Mouse (Mus musculus): ENCODE measurements around the gene Nebl. TPM values are rescaled to one million over a fixed set of nuclear protein-coding genes. Genes with fewer than 3 reads are reported as not detected.

Gene Nebl
- polyA plus RNA-seq, 1 experiment: 1.3 TPM

DNA sequence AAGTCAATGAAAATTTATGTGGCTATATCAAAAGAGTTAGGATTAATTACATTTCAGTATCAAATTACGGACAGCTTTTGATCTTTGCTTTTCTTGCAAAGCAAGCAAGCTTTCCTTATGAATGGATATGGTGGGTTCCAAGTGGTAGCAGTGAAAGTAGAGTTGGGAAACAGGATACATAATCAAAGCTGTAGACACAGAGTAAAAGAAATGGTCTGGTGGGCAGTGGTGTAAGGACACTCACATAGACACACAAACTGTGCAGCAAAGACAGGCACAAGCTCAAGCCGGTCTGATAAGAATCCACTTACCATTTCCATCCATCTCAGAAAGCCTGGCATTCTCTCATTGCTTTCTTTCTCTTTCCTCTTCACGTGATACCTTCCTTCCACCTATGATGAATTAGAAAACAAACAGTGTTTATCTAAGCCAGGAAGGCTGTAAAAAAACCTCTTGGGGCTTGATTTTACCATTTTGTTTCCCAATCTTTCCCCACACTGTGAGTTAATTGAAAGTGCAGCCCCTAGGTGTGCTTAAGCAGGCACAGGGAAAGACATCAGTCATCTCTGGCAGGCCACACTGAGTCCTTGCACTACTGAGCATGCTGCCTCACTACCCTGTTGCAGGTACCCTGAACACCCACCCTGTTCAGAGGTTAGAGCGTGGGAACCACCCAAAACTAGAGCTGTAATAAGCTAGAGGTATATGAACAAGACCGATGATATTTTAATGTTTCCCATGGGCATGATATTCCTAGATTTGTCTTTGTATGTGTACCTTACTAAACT is 205.3 kb downstream of the Nebl start:
- Histone ChIP-seq H3K4me3 (ENCODE audit: insufficient read depth, low read depth, low read length) (no peak overlapping the region), H3K4me1 (ENCODE audit: control insufficient read depth, insufficient read depth, insufficient read length, low read length) (no peaks in the 10 kb centered on the region), H3K27ac (replicated peaks; ENCODE audit: low read depth, low read length) (no peak overlapping the region)

DNA sequence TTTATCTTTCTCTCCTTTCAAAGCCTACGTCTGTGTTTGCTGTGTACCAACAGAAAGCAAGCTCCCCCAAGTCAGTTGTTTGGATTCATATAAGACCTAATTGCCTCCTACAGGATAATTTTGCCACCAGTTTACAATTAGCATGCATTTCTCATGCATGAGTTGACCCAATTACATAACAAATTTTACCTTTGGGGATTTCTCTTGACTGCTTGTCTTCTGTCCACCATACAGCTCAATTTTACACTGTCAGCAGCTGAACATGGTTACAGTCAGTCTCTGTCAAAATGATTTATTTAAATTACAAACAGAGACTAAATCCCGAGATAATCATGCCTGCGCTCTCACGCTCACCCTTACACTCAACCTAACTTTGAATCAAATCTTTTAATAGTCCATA is 206.1 kb downstream of the Nebl start:
- Histone ChIP-seq H3K4me1 (ENCODE audit: control insufficient read depth, insufficient read depth, insufficient read length, low read length) (no peaks in the 10 kb centered on the region), H3K4me3 (ENCODE audit: insufficient read depth, low read depth, low read length) (no peak overlapping the region), H3K27ac (replicated peaks; ENCODE audit: low read depth, low read length) (no peak overlapping the region)

DNA sequence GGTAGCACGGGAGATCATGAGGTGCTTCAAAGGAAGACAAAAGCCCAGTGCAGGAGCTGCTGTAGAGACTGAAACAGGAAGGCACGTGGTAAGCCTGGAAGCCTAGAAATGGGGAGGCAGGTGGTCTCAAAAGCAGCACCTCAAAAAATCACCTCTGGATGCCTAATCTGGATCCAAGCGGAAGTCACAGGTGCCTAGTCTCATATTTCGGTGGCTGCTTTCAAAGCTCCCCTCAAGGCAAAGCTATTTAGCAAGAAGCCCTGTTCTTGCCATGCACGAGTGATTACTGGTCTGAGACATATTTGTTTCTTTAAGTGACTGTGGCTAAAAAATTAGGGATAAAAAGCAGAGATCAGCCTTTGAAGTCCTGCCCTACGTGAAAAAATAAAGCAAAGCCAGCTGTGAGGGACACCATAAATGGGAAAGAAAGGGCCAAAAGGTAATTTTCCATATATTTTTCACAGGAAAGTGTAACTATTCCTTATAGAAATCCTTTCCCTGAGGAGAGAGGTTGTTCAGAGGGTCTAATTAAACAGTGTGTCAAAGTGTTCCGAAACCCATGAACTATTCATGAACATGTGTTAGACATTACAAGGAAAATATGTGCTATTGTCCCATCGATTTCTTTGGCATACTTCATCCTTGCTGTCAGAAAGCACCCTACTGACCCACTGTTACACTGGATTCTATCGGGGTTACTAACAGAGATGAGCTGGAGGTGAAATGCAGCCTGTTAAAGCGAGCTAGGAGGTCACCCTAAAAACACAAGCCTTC is 206.9 kb downstream of the Nebl start:
- no peaks in the 10 kb centered on the region for H3K4me1 ChIP-seq (ENCODE audit: control insufficient read depth, insufficient read depth, insufficient read length, low read length)
- no peak overlapping the region for H3K4me3 ChIP-seq (ENCODE audit: insufficient read depth, low read depth, low read length)
- H3K27ac ChIP-seq (replicated peaks; ENCODE audit: low read depth, low read length): no peak overlapping the region

DNA sequence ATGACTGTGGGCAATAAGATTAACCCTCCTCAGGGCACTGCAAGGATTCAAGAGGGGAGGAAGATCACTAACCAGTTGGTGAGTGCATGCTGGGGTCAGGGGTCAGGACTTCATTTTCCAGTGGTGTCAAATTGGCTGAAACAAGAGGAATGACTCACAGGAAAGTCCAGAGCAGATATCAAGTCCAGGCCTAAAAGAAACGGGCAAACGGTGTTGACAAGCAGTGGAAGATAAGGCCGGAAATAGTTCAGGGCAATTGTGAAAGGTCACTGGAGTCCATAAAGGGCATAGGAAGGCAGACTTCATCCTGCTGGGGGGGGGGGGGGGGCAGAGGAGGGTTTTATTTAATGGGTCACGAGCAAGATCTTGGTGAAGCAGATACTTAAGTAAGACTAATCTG is 207.5 kb downstream of the Nebl start:
- no peak overlapping the region for H3K27ac ChIP-seq (replicated peaks; ENCODE audit: low read depth, low read length)
- H3K4me1 ChIP-seq (ENCODE audit: control insufficient read depth, insufficient read depth, insufficient read length, low read length): no peaks in the 10 kb centered on the region
- H3K4me3 ChIP-seq (ENCODE audit: insufficient read depth, low read depth, low read length): no peak overlapping the region

DNA sequence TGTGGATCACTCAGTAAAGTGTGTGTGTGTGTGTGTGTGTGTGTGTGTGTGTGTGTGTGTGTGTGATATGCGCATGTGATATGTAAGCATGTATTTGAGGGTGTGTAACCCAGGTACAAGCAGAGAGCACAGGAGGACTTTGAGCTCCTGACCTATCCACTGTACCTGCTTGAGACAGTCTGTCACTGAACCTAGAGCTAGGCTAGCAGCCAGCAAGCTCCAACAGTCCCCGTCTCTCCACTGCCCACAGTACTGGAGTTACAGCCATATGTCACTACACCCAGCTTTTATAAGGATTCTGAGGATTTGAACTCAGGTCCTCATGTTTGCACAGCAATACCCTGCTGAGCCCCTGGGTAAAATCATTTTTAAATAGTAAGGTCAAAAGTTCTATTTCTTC is 215.6 kb downstream of the Nebl start:
- no peak overlapping the region for H3K4me3 ChIP-seq (ENCODE audit: insufficient read depth, low read depth, low read length)
- H3K27ac ChIP-seq (replicated peaks; ENCODE audit: low read depth, low read length): no peak overlapping the region
- H3K4me1 ChIP-seq (ENCODE audit: control insufficient read depth, insufficient read depth, insufficient read length, low read length): no peaks in the 10 kb centered on the region

DNA sequence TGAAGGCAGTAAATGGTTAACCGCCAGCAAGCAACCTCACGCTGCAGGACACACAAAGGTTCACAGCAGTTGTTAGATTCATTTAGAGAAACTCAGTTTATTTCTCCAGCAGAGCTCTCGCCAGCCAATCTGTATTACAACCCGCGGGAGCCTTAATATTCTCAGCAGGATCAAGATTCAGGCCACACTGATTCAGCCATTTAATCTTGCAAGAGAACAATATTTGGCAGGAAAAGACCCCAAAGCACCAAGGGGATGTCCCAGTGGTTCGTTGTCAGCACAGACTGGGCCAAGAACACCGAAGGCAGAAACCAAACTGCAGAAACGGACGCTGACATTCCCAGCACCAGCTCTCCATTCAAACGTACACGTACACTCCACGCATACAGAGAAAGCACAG is 216.5 kb downstream of the Nebl start:
- H3K4me3 ChIP-seq (ENCODE audit: insufficient read depth, low read depth, low read length): no peak overlapping the region
- H3K4me1 ChIP-seq (ENCODE audit: control insufficient read depth, insufficient read depth, insufficient read length, low read length): no peaks in the 10 kb centered on the region
- H3K27ac ChIP-seq (replicated peaks; ENCODE audit: low read depth, low read length): no peak overlapping the region

DNA sequence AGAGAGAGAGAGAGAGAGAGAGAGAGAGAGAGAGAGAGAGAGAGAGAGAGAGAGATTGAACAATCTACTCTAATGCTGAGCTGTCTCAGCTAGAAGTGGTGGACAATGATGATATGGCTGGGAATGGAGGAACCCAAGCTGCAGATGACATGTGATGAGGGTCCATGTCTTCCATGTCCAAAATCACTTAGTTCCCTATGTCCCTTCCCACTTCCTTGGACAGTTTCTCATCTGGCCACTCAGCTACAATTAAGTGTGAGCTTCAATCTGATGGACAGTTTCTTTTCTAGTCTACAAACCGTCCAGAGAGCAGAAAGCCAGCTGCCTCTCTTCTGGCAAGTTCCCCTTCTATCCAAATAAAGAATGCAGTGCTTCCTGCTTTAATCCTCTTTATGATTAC is 221.3 kb downstream of the Nebl start:
- Histone ChIP-seq H3K27ac (replicated peaks; ENCODE audit: low read depth, low read length) (no peak overlapping the region), H3K4me3 (ENCODE audit: insufficient read depth, low read depth, low read length) (no peak overlapping the region), H3K4me1 (ENCODE audit: control insufficient read depth, insufficient read depth, insufficient read length, low read length) (no peaks in the 10 kb centered on the region)

DNA sequence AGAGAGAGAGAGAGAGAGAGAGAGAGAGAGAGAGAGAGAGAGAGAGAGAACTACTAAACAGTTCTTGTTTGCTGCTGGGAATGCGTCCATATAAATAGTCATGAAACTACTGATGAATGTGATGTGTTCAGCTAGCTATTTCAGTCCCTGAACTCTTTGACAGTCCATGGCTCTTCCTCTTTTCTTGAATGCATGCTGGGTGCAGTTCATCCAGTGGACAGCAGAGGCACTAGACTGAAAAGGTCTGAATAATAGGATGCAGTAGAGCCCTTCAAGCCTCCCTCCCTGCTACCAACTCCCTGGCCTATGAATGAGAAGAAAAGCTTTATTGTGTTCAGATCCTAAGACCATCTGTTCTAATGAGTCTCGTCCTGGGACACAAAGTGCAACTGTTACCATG is 223.9 kb downstream of the Nebl start:
- Histone ChIP-seq H3K4me3 (ENCODE audit: insufficient read depth, low read depth, low read length) (no peak overlapping the region), H3K4me1 (ENCODE audit: control insufficient read depth, insufficient read depth, insufficient read length, low read length) (no peaks in the 10 kb centered on the region), H3K27ac (replicated peaks; ENCODE audit: low read depth, low read length) (no peak overlapping the region)

DNA sequence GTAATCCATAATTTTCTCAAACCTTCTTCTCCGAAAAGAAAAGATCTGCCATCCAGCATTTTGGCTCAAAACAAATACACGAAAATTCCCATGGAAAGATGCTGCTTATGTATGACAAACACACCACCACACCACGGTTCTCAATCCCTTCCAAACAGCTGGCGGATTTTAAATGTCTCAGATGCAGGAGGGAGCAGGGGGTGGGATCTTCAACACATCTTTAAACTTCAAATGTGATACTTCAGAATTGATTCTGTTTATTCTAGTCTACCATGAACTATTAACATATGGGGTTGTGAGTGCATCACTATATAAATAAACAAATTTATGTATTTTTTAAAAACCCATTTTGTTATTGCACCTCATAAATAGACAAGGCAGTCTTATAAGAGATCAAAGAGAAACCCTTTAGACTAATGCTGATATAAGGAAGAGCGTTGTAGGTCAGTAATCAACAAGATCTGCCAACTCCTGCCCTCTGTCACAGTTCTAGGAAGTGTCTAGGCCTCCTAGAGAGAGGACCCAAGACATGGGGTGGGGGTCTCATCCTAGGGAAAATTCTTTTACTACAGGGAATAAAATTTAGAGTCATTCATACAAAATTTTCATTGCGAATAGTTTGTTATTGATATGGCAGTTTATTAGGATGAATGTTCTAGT is 227.0 kb downstream of the Nebl start:
- no peak overlapping the region for H3K4me3 ChIP-seq (ENCODE audit: insufficient read depth, low read depth, low read length)
- H3K4me1 ChIP-seq (ENCODE audit: control insufficient read depth, insufficient read depth, insufficient read length, low read length): no peaks in the 10 kb centered on the region
- H3K27ac ChIP-seq (replicated peaks; ENCODE audit: low read depth, low read length): no peak overlapping the region

DNA sequence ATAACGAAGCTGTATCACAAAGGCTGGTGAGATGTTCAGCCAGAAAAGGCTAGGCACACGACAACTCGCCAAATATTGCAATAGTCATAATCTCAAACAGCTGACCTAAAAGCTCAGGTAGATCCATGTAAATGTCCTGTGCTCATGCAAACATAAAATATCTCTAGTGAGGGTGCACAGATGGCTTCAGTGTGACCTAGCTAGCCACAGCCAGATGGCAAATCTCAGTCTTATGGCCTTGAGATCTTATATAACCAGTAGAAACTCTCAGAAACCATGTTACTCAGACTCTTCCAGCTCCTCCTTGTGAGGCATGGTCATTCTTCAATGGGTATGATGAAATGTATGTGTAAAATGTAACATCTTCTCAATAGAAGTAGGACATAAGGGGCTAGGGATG is 230.2 kb downstream of the Nebl start:
- Histone ChIP-seq H3K4me1 (ENCODE audit: control insufficient read depth, insufficient read depth, insufficient read length, low read length) (no peaks in the 10 kb centered on the region), H3K27ac (replicated peaks; ENCODE audit: low read depth, low read length) (no peak overlapping the region), H3K4me3 (ENCODE audit: insufficient read depth, low read depth, low read length) (no peak overlapping the region)

DNA sequence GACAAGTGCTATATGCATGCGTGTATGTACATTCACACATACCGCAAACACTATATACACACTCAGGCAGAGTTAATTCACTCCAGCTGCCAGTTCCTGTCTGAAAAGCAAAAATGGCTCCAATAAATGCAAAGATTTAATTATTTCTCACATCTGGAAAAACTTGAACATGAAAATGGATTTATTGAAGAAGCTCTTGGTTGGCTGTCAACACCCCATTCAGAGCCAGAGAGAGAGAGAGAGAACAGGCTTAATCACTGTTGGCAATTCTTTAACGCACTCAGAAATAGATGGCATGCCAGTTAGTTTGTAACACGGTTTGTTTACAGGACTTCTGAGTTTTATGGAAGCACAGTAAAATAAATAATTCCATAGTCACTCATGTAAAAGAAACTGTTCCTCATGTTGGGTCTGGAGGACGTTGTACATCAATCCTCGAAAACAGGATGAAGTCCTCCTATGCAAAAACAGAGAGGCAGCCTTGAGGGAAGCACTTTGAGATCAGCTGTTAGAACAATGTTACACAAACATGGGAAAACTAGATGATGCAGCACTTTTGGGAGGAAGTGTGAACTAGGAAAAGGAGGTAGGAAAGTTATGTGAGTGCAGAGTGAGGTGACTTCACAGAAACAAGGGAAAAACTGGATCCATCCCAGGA is 265.6 kb downstream of the Nebl start:
- no peak overlapping the region for H3K27ac ChIP-seq (replicated peaks; ENCODE audit: low read depth, low read length)
- H3K4me1 ChIP-seq (ENCODE audit: control insufficient read depth, insufficient read depth, insufficient read length, low read length): no peaks in the 10 kb centered on the region
- H3K4me3 ChIP-seq (ENCODE audit: insufficient read depth, low read depth, low read length): no peak overlapping the region

DNA sequence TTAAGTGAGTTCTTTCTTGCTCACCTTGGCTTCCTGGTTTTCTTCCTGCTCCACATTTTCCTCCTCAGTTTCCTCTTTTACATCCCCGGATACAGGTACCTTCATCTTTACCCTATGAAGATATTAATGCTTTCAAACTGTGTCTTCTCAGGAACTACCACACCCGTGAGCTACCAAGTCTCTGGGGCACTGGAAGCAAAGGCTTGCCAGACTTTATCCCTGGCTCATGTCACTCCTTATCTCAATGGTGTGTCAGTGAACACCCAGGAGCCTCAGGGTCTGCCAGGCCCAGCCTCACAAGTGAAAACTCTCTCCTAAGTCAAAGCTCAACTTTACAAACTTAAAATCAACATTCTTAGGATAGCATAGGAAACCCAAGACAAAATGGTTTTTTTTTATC is 270.8 kb downstream of the Nebl start:
- H3K27ac ChIP-seq (replicated peaks; ENCODE audit: low read depth, low read length): no peak overlapping the region
- no peak overlapping the region for H3K4me3 ChIP-seq (ENCODE audit: insufficient read depth, low read depth, low read length)
- H3K4me1 ChIP-seq (ENCODE audit: control insufficient read depth, insufficient read depth, insufficient read length, low read length): no peaks in the 10 kb centered on the region

DNA sequence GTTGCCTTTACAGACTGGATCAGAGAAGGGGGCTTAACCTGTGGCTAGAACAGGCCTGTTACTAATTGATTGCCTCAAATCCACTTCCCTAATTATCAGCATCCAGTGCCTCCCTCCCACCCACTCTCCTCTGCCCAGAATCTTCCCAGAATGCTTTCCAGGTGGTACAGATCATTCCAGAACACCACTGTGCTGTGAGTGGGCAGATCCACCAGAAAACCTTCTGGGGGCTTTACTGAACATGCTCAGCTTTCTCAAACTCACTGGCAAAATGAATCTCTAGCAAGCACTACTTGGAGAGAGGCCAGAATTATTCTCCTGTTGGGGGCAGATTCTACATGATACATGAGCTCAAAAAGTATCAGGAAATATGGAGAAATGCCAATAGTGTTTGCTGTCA is 277.6 kb downstream of the Nebl start:
- Histone ChIP-seq H3K4me3 (ENCODE audit: insufficient read depth, low read depth, low read length) (no peak overlapping the region), H3K4me1 (ENCODE audit: control insufficient read depth, insufficient read depth, insufficient read length, low read length) (no peaks in the 10 kb centered on the region), H3K27ac (replicated peaks; ENCODE audit: low read depth, low read length) (no peak overlapping the region)

DNA sequence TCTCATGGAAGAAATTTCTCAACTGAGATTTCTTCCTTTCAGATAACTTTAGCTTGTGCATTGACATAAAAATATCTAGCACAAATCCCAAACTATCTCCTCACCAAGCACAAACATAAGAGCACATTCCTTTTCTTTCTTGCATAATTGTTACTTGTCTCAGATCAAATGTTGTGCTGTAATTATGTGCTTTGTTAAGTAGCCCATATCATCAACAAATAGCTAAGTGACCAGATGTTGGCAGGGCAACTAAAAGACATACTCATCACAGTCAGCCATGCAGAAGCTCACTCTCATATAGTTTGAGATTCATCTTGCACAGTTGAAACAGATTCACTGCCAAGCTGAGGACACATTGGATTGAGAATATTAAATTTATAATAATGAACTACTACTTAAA is 282.9 kb downstream of the Nebl start:
- Histone ChIP-seq H3K4me1 (ENCODE audit: control insufficient read depth, insufficient read depth, insufficient read length, low read length) (no peaks in the 10 kb centered on the region), H3K27ac (replicated peaks; ENCODE audit: low read depth, low read length) (no peak overlapping the region), H3K4me3 (ENCODE audit: insufficient read depth, low read depth, low read length) (no peak overlapping the region)

DNA sequence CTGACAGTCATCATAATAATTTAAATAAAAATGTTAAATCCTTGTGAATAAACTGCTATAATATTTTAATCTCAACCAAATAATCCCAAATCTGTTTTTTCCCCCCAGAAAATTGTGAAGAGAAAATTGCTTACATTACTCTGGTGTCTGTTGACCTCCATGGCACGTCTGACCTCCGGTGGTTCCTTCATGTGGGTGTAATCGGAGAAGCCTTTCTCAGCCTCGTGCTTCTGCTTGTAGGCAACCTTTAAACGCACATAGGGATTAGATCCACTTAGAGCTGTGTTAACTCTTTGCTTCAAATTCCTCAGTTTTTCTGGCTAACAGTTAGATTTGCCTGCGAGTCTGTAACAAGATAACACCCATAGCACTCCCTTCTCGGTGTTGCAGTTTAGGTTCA is 287.7 kb downstream of the Nebl start:
- Histone ChIP-seq H3K4me1 (ENCODE audit: control insufficient read depth, insufficient read depth, insufficient read length, low read length) (no peaks in the 10 kb centered on the region), H3K4me3 (ENCODE audit: insufficient read depth, low read depth, low read length) (no peak overlapping the region), H3K27ac (replicated peaks; ENCODE audit: low read depth, low read length) (no peak overlapping the region)
